Mouse (Mus musculus): Measurements from ENCODE around the gene Gfra1. TPM values are rescaled to one million over a fixed set of nuclear protein-coding genes. Genes with fewer than 3 reads are reported as not detected.

Gfra1 gene
- total RNA-seq, 2 experiments from 2014 or later: not detected

- ATAC-seq (replicated peaks; ENCODE audit: poor library complexity, severe bottlenecking): no peak
Observed at GRCm38 (mm10) chr19:58442785-58443732, 12.7 kb downstream of the Gfra1 start.

DNA sequence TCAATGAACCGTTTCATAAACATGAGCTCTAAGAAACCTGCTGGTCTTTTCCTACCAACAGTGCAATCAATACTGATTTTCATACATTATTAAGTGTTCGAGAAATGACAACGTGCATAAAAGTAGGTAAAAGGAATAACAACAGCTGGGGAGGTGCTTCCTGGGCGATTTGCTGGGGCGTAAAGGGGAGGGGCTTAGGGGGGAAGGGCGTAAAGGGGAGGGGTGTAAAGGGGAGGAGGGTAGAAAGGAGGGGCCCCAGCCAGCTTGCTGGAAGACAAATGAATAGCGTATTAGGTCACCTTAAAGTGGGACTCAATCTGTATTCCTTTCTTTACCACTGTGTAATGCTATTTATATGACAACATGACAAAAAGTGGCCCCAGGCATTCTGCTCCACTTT, 13.9 kb downstream of the Gfra1 start:
- no peak for ATAC-seq (replicated peaks; ENCODE audit: poor library complexity, severe bottlenecking)

DNA sequence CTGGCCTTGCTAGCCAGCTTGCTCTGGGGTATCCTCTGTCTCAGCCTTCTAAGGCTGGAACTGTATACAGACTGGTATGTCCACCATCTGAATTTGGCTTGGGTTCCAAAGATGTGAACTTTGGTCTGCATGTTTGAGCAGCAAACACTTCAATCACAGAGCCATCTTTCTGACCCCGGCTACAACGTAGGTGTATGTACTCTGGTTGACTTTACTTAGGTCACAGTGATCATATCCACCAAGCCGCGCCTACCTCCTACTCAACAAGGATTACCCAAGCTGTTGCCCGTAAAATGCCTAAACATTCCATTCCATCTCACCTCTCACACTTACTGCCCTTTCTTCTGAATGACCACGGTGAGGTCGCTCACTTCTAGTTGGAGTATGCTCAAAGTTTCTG, 14.5 kb downstream of the Gfra1 start:
- ATAC-seq (replicated peaks; ENCODE audit: poor library complexity, severe bottlenecking): no peak

- no peak for ATAC-seq (replicated peaks; ENCODE audit: poor library complexity, severe bottlenecking)
Observed at GRCm38 (mm10) chr19:58438762-58439161, 16.9 kb downstream of the Gfra1 start.

DNA sequence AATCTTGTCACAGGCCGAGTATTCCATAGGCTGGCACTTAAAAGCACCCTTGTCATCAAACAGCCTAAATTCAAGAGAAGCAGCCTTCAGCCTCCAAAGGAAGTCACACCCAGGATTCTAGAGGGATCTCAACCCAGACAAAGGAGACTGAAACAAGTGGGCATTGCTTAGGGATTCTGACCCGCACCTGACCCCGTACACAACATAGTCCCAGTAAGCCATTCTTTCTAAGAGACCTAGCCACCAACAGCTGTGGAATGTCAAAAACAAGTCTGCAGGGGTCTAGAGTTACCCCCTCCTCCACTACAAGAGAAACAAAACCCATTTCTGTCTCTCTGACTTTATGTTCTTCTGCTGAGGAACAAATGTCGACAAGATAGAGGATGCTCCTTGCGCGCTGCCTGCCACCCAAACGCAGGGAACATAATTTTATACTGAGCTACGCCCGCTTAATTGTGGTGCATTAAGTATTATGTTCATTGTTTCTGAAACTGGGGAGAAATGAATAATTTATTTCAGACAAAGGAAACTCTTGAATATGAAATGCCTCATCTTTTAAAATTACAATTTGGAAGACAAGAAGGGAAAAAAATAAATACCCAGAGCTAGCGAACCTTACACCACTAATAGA, 18.2 kb downstream of the Gfra1 start:
- ATAC-seq (replicated peaks; ENCODE audit: poor library complexity, severe bottlenecking): no peak

DNA sequence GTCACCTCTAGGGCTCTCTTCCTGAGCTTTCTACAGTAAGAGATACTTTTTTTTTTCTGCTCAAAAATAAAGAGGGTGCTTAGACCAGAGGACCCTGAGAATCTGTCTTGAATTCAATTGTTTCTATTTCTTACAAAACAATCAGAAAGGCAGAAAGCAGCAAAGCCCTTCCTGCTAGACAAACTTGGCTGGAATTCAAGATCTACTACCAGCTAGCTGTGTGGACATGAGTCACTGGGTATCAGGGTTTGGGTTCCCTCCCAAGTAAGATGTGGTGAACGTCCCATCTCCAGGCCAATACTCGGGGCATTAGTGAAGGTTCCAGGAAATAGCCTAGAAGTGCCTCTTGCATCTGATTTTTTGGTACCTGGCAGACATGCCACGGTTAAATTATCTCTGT, 18.8 kb downstream of the Gfra1 start:
- no peak for ATAC-seq (replicated peaks; ENCODE audit: poor library complexity, severe bottlenecking)

GRCm38 (mm10) chr19:58435877-58436276, 19.8 kb downstream of the Gfra1 start:
- no peak for ATAC-seq (replicated peaks; ENCODE audit: poor library complexity, severe bottlenecking)

DNA sequence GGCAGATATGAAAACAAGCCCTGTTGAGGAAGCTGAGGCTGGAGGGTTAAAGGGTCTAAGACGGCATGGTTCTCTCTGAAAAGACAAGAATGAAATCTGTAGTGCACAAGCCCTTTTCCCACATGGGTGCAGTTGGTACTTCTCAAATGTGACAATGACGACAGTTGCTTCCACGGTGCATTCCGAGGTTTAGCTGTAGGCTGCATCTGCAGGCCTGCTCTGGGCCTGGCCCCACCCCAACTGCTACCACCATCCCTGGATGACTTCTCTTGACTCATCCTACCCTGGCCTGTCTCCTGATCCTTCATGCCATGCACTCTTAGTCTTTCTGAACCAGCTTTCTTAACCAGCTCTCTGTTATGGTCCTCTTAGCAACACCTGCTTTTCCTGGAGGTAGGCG, 22.9 kb downstream of the Gfra1 start:
- no peak for ATAC-seq (replicated peaks; ENCODE audit: poor library complexity, severe bottlenecking)

DNA sequence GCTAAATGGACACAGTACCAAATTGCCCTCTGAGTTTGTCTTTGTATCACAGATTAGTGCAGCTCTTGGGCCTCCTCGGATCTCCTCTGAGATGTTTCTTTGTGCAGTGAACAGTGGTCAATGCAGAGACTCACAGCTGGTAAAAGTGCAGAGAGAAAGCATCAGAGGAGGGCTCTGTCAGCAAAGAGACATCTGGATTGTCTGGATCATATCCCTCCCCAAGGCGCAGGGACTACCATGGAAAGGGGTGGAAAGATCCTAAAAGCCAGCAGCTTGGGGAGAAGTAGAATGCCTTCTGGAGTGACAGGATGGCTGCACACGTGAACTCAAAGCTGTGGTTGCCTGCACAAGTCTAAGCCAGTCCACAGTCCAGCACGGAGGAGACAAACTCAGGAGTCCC, 27.2 kb downstream of the Gfra1 start:
- no peak for ATAC-seq (replicated peaks; ENCODE audit: poor library complexity, severe bottlenecking)

DNA sequence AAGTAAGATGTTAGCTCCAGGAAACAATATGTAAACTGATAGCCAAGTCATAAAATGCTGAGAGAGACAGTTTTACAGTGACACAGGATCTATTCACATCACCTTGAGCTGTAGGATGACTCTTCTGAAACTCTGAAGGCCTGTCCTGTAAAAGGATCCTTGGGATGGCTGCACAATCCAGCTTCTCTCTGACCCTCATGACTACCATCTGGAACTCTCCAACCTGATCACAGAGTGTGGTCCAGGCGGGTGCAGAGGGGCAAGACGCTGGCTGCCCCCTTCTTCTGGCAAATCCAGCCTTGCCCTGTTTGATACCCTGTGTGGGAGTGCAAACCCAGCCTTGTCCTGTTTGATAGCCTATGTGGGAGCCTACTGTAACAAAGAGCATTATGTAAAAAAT, 28.4 kb downstream of the Gfra1 start:
- ATAC-seq (replicated peaks; ENCODE audit: poor library complexity, severe bottlenecking): no peak

GRCm38 (mm10) chr19:58424928-58425327, 30.8 kb downstream of the Gfra1 start:
- ATAC-seq (replicated peaks; ENCODE audit: poor library complexity, severe bottlenecking): no peak

- ATAC-seq (replicated peaks; ENCODE audit: poor library complexity, severe bottlenecking): no peak
Observed at GRCm38 (mm10) chr19:58424179-58424578, 31.5 kb downstream of the Gfra1 start.

- ATAC-seq (replicated peaks; ENCODE audit: poor library complexity, severe bottlenecking): no peak
Observed at GRCm38 (mm10) chr19:58422916-58423493, 32.7 kb downstream of the Gfra1 start.

DNA sequence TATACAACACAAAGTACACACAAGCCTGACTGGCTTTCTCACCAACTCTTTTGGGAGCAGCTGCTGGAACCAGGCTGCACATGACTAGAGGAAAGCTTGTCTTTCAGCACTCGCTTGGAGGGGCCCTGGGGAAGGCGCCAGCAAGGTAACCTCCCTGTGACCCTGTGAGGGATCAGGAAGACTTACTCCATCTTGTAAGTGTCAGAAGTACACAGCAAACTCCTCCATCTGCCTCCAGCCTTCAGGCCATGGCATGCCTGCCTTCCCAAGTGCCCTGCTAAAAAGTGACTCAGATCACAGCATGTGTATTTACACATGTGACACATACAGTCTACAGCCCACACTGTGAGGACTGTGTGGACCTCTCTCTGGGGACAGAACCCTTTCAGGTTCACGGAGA, 36.0 kb downstream of the Gfra1 start:
- ATAC-seq (replicated peaks; ENCODE audit: poor library complexity, severe bottlenecking): no peak

GRCm38 (mm10) chr19:58419278-58419677, 36.4 kb downstream of the Gfra1 start:
- no peak for ATAC-seq (replicated peaks; ENCODE audit: poor library complexity, severe bottlenecking)

- no peak for ATAC-seq (replicated peaks; ENCODE audit: poor library complexity, severe bottlenecking)
Observed at GRCm38 (mm10) chr19:58415173-58415572, 40.5 kb downstream of the Gfra1 start.

DNA sequence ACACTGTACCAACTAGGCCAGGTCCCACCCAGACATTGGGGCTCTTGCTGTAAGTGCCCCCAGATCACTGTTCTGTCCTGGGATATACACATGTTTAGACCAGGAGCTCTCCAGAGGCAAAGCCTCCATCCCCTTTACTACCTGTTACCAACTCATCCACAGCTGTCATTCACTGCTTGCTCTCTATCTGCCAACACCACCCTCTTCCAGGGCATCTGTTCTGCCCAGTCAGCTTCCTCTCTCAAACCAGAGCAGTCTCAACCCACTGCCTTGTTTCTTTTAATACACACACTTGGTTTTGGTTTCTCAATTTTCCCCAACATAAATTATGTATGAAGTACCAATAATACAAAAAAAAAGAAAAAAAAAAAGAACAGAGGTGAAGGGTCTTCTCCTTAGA, 41.0 kb downstream of the Gfra1 start:
- peak; percentile 29; the same call in 1 of the 2 replicates for ATAC-seq (replicated peaks; ENCODE audit: poor library complexity, severe bottlenecking)

DNA sequence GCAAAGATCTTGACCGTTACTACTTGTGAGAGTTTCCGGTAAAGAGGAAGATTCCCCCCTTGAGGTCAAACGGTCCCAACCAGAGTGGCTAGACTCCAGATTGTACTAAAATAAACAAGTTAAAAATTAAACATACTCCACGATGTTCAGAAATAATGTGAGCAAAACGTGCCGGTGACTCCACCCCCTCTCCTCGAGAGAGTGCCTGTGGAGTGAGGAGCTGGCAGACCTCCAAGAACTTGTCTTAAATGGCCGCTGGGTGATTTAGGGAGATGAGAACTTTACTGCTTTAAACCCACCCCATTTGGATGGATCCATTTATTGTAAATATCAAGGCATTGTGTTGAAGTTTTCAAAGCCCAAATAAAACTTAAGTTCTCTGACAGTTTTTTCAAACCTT, 42.4 kb downstream of the Gfra1 start:
- peak; percentile 65 for ATAC-seq (replicated peaks; ENCODE audit: poor library complexity, severe bottlenecking)

DNA sequence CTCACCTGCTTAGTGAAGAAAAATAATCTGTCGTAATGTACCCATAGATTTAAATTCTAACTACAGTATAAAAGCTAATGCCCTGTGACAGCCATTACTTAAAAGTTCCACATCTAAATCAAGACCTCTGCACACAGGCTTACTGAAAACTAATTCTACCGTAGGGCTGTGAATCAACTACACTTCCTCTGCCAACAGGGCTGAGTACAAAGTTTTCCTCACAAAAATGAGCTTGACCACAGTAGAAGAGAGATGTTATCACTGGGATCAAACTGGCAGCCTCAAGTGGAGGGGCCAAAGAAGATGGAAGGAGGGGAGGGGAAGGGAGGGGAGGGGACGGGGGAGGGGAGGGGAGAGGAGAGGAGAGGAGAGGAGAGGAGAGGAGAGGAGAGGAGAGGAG, 42.9 kb downstream of the Gfra1 start:
- no peak for ATAC-seq (replicated peaks; ENCODE audit: poor library complexity, severe bottlenecking)

DNA sequence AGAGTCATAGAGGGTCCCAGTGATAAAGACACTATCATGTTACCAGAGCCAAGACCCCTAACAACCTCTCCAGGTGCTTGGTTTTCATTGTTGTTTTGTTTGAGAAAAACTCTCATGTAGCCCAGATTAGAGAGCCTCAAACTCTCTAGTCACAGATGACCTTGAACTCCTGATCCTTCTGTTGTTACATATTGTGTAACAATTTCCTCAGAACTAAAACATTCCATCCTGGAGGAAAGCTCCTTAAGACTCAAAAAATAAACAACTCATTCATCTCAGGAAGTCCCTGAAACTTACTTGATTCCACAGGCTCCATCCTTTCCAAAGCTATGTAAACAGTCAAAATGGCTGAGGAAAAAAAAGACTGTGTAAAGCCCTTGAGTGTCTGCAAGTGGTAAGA, 49.0 kb downstream of the Gfra1 start:
- no peak for ATAC-seq (replicated peaks; ENCODE audit: poor library complexity, severe bottlenecking)

- ATAC-seq (replicated peaks; ENCODE audit: poor library complexity, severe bottlenecking): peak; percentile 17; the same call in 1 of the 2 replicates
Observed at GRCm38 (mm10) chr19:58400224-58400623, 55.5 kb downstream of the Gfra1 start.

All from granulocyte monocyte progenitor cell, adult 5-6 weeks (primary cell).